Mouse (Mus musculus) urinary bladder, postnatal 10 days (tissue): ENCODE results near the gene Zbp1.
A peak's percentile ranks its signal among the peaks of the same experiment; 100 is the strongest.

Source experiments
- DNase-seq: peaks from one replicate; pipeline ENCODE4 v3.0.0; 2022; ENCODE audit warnings: low spot score

The Zbp1 gene

GRCm38 (mm10) chr2:173177951-173178350, 40.8 kb downstream of the Zbp1 start:
- DNase-seq: no peak

GRCm38 (mm10) chr2:173177481-173177880, 41.2 kb downstream of the Zbp1 start:
- DNase-seq: no peak

DNA sequence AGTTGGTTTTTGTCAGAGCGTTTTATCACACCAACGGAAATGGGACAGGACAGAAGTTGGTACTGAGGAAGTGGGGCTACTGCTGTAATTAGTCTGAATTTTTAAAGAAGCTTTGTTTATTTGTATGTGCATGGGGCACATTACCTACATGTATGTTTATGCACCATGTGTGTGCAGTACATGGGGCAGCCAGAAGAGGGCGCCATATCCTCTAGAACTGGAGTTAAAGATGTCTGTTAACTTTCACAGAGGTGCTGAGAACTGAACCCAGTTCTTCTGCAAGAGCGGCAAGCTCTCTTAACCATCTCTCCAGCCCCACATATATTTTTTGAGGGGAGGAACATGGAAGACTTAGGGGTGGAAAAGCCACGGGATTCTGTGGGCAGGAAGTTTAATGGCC, 43.0 kb downstream of the Zbp1 start:
- DNase-seq: no peak

- DNase-seq: no peak
Observed at GRCm38 (mm10) chr2:173174569-173174968, 44.2 kb downstream of the Zbp1 start.

DNA sequence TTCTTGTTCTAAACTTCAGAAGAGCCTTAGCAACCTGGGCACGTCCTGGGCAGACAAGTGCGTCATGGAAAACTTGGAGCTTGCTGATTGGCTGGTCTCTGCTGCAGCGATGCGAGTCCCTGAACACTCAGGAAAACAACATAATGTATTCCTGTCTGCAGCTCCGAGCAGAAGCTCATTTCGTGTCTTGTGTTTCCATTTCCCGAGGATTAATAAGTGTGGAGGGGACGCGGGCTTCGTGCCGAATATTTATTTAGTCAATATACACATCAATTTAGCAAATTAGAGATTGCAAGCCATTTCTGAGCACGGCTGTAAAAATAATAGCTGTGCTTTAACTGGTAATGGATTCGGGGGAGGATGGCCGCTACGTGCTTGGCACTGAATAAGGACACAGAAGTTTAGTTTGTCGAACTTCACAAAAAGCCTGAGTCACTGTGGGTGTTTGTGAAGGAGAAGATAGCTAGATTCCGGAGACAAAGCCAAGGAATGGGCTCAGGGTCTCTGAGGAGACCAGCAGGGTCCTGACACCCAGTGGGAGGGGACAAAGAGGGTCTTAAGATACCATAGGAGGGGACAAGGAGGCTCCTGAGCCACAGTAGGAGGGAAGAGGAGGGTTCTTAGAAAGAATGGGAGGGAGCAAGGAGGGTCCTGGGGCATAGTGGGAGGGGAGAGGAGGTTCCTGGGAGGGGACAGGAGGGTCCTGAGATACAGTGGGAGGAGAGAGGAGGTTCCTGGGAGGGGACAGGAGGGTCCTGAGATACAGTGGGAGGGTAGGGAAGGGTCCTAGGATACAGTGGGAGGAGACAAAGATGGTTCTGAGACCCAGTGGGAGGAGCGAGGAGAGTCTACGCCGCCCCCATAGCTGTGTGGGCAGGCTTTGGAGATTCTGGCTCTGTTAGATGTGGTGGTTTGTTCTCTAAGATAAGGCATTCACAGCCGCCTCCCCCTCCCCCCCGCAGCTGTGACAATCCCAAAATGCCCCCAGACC, 44.9 kb downstream of the Zbp1 start:
- no peak for DNase-seq

GRCm38 (mm10) chr2:173173008-173173407, 45.7 kb downstream of the Zbp1 start:
- DNase-seq: no peak

- no peak for DNase-seq
Observed at GRCm38 (mm10) chr2:173172386-173172785, 46.3 kb downstream of the Zbp1 start.

DNA sequence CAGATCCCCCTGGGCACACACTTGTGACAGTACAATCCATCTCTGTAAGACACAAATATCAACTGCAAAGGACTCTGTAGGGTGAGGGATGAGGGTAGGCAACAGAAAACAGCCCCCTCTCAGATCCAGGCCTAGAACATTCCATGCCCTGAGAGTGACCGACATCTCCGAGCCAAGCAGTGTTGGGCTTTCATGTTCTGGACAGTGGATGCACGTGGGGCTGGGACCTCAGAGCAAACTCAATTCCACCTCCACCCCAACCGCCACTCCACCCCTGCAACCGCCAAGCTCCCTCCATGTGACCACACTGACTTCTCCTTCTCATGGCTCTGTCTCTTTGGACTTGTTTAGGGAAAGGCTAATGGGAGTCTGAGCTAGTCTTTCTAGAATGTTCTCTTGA, 46.8 kb downstream of the Zbp1 start:
- DNase-seq: no peak

GRCm38 (mm10) chr2:173171470-173171869, 47.3 kb downstream of the Zbp1 start:
- DNase-seq: peak; percentile 53

DNA sequence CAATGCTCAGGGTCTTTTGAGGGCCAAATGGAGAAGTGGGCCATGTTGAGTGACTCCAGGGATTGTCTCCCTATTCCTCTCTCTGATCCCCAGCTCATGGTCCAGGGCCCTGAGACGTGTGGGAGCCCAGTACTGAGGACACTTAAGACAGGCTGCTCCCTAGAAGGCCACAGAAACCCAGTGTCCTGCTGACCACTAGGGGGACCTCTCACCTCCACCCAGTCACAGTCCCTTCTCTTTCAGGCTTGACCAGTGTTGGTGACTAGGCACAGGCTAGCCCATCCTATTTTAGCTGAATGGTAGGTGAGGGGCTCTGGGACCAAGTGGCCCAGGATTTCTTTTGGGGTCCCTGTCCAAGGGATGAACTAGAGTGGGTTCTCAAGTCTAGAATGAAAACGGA, 48.0 kb downstream of the Zbp1 start:
- no peak for DNase-seq

DNA sequence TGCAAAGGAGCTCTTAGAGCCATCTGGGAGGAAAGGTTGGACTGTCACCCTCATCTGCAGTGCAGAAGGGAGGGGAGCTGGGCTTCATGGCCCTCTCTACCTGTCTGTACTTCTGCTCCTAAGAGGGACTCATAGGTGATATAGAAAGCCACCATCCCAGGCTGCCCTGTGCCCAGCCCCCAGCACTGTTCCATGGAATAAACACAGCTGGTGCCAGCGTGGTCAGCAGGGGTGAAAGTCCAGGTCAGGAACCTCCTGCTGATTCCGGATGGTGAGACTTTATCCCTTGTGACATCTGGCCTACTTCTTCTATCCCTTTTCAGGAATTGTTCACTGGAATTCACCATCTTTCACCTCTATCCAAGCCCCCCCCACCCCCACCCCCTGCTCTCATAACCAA, 48.6 kb downstream of the Zbp1 start:
- no peak for DNase-seq

DNA sequence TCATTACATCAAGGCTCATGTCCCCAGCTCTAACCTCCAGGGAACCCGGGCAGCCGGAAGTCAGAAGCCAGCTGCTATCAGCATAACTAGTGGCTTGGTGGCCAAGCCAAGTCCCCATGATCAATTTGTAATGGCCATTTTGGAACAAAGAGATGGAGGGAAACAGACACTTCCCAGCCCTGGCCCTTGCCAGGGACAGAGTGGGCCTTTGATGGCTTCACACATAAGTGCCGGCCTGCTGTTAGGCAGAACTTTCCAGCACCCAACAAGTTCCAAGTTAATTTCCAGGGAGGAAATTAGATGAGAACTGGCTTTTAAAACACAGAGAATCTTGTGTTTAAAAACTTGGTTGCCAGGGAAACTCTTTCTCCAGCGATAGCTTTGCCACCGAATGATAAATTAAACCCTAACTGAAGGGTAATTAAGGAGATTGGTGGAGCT, 50.3 kb downstream of the Zbp1 start:
- DNase-seq: no peak

DNA sequence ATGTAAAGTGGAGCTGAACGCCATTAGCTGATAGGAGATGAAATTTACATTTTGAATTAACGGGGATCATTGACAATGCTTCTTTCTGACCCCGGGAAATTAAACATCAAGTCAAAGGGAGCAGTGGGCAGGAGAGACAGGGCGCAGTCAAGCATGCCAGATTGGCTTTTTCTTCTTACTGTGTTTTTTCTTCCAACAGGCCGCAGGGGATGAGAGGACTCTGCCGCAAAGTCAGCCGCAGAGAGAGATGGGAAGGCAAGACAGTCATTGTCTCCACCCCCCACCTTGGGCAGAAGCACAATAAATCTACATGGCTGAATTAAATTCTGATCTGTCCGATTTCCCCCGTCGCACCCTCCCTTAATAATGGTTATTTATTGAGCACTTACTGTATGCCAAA, 53.4 kb downstream of the Zbp1 start:
- DNase-seq: no peak

DNA sequence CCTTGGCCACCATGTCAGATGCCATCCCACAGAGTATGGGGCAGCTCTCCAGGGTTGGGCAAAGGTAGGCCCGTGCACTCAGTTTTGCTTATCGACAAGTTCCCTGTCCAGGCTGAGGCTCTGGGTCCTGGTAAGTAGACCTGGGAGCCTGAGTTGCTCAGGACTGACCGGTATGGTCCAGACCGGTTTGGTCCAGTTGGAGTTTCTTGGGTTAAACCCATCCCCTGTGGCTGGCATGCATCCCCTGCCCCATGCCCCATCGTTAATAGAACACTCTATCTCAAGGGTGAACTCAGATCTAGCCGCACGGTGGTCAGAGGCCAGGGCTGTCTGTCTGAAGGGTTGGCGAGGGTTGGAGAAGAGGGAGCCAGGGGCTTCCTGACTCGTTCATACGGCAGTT, 53.8 kb downstream of the Zbp1 start:
- no peak for DNase-seq

DNA sequence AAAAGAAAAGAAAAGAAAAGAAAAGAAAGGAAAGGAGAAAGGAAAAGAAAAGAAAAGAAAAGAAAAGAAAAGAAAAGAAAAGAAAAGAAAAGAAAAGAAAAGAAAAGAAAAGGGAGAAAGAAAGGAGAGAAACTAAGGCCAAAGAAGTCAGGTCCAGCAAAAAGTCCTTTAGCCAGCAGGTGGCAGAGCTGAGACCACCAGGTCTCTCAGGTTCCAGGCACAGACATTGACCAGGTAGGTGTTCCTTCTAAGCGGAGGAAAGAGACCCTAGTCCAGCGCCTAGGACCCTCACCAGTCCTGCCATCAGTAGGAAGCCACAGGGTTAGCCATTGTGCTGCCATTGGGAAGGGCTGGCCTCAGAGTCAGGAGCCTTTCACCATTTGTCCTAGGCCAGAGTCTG, 54.4 kb downstream of the Zbp1 start:
- no peak for DNase-seq

DNA sequence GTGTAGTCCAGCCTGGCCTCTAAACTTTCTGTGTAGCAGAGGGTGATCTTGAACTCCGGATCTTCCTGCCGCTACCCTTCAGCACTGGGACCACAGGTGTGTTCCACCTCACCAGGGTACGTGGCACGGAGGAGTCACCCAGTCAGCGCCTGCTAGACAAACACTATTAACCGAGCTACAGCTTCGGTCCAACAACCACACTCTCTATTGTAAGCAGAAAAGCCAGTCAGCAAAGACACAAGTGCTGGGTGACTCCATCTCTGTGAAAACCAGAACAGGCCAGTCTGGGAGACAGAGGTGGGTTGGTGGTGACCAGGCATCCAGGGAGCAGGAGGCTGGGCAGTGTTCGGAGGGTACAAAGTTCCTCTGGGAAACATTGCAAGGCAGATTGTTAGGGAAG, 55.3 kb downstream of the Zbp1 start:
- DNase-seq: no peak

DNA sequence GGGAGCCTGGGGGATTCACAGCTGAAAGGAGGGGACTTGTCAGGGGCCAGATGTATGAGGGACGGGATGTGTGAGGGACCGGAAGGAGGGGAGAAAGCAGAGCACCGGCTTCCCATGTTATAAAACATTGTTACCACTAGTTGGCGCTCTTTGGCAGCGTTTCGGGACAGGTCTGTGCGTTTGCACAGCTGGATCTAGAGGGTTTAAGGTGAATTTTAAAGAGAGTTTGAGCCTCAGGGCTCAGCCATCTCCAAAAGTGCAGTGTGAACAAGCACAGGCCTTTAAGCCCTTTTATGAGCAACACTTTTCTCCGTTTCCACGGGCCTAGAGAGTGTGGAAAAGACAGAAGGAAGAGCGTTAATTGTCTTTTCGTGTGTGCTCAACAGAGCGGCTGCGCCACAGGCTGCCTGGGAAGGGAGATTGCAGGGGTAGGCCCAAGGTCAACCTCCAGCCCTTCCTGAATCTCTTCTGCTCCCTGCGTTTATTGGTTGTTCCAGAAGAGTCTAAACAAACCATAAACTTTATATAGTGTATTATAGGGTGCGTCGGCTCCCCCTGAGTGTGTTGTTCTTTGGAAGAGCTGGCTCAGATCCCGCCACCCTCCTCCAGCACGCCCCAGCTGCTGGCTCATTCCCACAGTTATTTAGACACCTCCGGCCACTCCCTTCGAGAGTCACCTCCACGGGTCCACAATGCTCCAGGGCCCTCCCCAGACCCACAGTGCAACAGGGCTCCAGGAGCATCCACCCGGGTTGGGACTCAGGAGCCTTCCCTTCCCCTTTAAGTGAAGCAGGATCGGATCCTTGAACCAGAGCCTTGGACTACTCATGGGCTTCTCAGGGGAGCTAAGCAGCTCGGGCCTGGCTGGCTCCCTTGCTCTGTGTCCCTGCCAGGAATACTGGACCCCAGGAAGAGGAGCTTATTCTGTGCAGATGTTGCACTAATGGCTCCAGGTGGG, 59.1 kb downstream of the Zbp1 start:
- no peak for DNase-seq

DNA sequence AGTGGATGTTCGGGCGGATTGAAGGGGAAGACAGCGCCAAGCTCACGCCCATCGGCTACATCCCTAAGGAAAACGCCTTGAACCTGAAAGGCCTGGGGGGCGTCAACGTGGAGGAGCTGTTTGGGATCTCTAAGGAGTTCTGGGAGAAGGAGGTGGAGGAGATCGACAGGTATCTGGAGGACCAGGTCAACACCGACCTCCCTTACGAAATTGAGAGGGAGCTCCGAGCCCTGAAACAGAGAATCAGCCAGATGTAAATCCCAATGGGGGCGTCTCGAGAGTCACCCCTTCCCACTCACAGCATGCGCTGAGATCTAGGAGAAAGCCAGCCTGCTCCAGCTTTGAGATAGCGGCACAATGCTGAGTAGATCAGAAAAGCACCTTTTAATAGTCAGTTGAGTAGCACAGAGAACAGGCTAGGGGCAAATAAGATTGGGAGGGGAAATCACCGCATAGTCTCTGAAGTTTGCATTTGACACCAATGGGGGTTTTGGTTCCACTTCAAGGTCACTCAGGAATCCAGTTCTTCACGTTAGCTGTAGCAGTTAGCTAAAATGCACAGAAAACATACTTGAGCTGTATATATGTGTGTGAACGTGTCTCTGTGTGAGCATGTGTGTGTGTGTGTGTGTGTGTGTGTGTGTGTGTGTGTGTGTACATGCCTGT, 60.2 kb downstream of the Zbp1 start:
- no peak for DNase-seq

DNA sequence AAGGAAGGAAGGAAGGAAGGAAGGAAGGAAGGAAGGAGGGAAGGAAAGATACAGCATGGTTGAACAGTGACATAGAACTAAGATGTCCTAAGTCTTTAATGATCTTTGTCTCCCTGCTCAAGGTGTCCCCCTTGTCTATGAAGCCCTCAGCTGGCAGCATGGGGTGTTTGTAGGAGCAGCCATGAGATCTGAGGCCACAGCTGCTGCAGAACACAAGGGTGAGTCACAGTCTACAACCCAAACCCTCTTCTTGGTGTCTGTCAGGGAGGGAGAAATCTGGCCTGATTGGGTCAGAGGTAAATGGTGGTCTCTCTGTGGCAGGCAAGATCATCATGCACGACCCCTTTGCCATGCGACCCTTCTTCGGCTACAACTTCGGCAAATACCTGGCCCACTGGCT, 60.9 kb downstream of the Zbp1 start:
- no peak for DNase-seq

GRCm38 (mm10) chr2:173157376-173157775, 61.3 kb downstream of the Zbp1 start:
- DNase-seq: no peak

GRCm38 (mm10) chr2:173156923-173157322, 61.8 kb downstream of the Zbp1 start:
- DNase-seq: no peak
